Mouse (Mus musculus): Measurements from ENCODE around the gene Gatb.

Gene Gatb

DNA sequence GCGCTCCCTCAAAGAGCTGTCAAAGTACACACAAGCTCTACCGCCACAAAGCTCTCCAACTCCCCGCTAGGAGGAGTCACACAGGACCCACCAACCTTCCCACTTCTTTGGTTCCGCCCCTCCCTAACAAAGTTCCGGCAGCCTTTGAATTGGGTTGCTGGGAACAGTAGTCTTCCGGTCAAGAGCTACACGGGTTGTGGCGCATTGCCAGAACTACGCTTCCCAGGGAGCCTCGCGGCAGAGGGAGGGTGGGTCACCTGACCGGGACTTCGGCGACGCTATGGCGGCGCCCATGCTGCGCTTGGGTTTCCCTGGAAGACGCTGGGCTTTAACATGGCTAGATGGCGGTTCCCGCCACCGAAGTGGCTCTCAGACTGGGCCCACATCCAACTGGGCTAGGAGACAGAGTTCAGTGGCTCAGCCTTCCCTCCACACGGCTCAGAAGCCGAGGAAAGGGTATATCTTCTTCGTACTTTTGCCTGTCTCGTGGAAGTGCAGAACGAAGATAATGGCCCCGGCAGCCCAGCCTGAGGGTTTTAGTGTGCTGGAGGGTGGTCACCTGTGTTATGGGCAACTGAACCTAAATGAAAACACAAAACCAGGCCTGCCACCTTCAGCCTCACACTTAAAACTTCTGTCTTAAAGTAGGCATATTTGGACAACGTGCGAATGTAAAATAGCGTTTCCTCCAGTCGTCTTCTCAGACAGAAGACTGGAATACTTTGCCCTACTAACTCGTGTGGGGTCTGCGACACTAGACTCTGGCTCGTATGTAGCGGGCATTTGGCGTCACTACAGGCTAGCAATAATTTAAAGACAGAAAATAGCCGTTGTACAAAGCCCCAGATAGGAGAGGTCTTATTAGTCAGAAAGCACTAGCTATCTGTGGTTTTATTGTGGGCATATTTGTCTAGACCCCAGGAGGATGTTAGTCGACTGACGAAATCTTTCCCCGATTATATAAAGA, at the start of gene Gatb:
TSS of gene Gatb (plus strand) at position 256 of the 967 bp plus-strand sequence.
- H3K4me1 ChIP-seq (replicated peaks; ENCODE audit: low read depth, low read length), result peaks cover 9% of the 10 kb centered on the region
- H3K9me3 ChIP-seq (ENCODE audit: low read length), result no peaks in the 10 kb centered on the region
- TF ChIP-seq POU5F1 (IDR thresholded peaks at IDR 0.05; ENCODE audit: borderline replicate concordance, low read length) (no peak), CTCF (conservative IDR thresholded peaks at IDR 0.05; ENCODE audit: low read length) (peak; percentile 29; the same call in 1 of the 2 replicates)
- H3K4me3 ChIP-seq (replicated peaks; ENCODE audit: low read length), result peak within 1 kb of the TSS; percentile 93
- peaks cover 10% of the 10 kb centered on the region; the same call in 1 of the 2 replicates for H3K36me3 ChIP-seq (ENCODE audit: insufficient read depth, low read length)
- no peaks in the 10 kb centered on the region for H3K27me3 ChIP-seq (ENCODE audit: insufficient read depth, low read length)

DNA sequence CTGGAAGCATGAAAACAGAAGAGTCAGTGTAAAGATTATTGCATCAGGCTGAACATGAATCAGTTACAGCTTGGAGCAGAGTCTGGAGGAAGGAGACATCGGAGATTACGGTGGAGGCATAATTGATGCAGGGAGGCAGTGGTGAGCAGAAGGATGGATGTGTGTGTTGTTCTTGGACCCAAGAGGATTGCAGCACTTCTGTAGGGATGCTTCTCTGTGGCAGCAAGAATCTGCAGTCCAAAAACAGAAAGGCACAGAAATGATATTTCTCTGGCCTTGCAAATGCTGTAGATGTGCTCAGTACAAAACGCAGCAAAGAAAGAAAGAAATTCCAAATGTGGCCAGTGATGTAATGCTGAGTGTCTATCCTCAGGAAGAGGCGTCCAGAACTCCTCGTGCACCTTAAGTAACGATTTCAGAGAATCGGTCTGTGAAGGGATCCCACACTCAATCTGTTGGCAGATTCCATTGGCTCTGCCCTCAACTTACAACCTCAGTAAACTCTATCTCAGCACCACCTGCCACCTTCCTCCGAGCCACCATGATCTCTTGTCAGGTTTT, 43.2 kb upstream of the Gatb start:
- H3K9me3 ChIP-seq (ENCODE audit: low read length), result no peaks in the 10 kb centered on the region
- H3K4me3 ChIP-seq (replicated peaks; ENCODE audit: low read length), result no peak overlapping the region
- TF ChIP-seq NANOG (IDR thresholded peaks at IDR 0.05; ENCODE audit: borderline replicate concordance, low read length) (no peak), CTCF (conservative IDR thresholded peaks at IDR 0.05; ENCODE audit: low read length) (no peak), POU5F1 (IDR thresholded peaks at IDR 0.05; ENCODE audit: borderline replicate concordance, low read length) (no peak)
- peaks cover 6% of the 10 kb centered on the region for H3K4me1 ChIP-seq (replicated peaks; ENCODE audit: low read depth, low read length)
- no peaks in the 10 kb centered on the region; the same call in 1 of the 2 replicates for H3K27me3 ChIP-seq (ENCODE audit: insufficient read depth, low read length)
- no peaks in the 10 kb centered on the region for H3K36me3 ChIP-seq (ENCODE audit: insufficient read depth, low read length)

DNA sequence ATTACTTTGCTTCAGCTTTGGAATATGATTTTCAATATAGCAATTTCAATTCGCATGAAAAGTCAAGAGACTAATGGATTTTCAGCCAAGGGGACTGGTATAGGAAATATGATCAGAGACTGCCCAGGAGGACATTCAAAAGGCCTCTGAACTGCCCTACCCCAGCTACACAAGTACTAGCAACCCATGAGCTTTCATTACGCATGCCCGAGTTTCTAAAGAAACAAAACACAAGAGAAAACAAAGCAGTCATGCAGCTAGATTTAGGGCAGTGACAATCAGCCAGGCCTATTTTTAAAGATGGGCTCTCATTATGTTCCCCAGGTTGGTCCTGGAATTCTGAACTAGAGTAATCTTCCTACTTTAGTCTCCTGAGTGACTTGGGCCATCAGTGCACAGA, 41.5 kb upstream of the Gatb start:
- no peaks in the 10 kb centered on the region for H3K4me1 ChIP-seq (replicated peaks; ENCODE audit: low read depth, low read length)
- H3K27me3 ChIP-seq (ENCODE audit: insufficient read depth, low read length), result no peaks in the 10 kb centered on the region; the same call in 1 of the 2 replicates
- no peak for TF ChIP-seq NANOG (IDR thresholded peaks at IDR 0.05; ENCODE audit: borderline replicate concordance, low read length)
- no peak for TF ChIP-seq POU5F1 (IDR thresholded peaks at IDR 0.05; ENCODE audit: borderline replicate concordance, low read length)
- no peak for TF ChIP-seq CTCF (conservative IDR thresholded peaks at IDR 0.05; ENCODE audit: low read length)
- no peak overlapping the region for H3K4me3 ChIP-seq (replicated peaks; ENCODE audit: low read length)
- H3K9me3 ChIP-seq (ENCODE audit: low read length), result no peaks in the 10 kb centered on the region
- no peaks in the 10 kb centered on the region for H3K36me3 ChIP-seq (ENCODE audit: insufficient read depth, low read length)

DNA sequence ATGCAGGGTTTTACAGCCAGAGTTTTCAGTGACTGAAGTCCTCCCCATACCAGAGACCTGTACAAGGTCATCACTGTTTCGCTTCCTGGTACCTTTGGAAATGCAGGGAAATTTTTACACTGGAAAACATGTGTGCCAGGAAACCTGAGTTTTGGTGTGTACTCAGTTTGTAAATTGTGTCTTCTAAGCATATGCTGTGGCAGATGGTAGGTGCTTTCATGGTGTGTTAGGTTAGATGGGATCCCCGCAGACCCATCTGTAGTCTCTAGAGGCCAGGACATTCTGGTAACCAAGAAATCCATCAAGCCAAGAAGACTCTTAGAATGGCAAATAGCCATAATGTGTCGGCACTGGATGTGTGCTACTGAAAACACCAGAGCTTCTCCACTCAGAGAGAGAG, 38.9 kb upstream of the Gatb start:
- no peak for TF ChIP-seq NANOG (IDR thresholded peaks at IDR 0.05; ENCODE audit: borderline replicate concordance, low read length)
- no peak for TF ChIP-seq CTCF (conservative IDR thresholded peaks at IDR 0.05; ENCODE audit: low read length)
- no peak for TF ChIP-seq POU5F1 (IDR thresholded peaks at IDR 0.05; ENCODE audit: borderline replicate concordance, low read length)
- no peak overlapping the region for H3K4me3 ChIP-seq (replicated peaks; ENCODE audit: low read length)
- no peaks in the 10 kb centered on the region for H3K36me3 ChIP-seq (ENCODE audit: insufficient read depth, low read length)
- no peaks in the 10 kb centered on the region; the same call in 1 of the 2 replicates for H3K27me3 ChIP-seq (ENCODE audit: insufficient read depth, low read length)
- H3K4me1 ChIP-seq (replicated peaks; ENCODE audit: low read depth, low read length), result no peaks in the 10 kb centered on the region
- no peaks in the 10 kb centered on the region for H3K9me3 ChIP-seq (ENCODE audit: low read length)

DNA sequence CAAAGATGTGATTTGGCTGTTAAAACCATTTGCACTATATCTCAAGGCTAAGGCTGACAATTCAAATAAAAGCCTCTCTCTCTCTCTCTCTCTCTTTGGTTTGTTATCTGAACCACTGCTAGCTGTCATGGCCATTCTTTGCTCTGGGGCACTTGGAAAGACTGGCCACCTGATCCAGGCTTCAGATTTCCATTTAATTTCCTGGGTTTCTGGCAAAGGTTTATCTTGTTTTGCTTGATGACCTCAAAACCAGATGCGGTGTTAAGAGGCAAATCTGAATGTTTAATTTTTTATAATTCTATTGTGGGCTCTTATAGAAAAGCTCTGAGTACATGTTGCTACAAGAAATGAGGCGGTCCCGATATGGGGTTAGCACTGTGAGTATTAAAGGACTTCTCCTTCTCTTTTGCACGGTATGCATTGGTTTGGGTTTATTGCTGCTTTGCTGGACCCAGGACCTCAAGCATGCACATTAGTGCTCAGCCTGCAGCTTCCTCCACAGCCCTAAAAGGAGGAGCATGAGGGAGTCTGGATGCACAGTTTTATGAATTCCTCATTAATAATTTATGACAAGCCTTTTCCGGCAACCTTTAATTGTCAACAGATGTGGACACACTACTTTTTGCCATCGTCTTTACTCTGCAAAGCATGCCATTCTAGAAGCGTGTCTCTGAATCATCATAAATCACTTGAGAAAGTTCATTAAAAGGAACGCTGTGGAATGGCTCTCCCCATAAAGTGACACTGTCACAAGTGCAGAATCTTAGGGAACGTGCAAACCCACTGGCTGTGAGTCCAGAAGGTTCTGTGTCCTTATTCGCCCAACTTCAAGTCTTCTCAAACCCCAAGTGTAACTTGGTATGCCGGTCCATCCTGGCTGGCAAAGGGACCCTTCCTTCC, 38.0 kb upstream of the Gatb start:
- Histone ChIP-seq H3K9me3 (ENCODE audit: low read length) (no peaks in the 10 kb centered on the region), H3K4me1 (replicated peaks; ENCODE audit: low read depth, low read length) (no peaks in the 10 kb centered on the region), H3K4me3 (replicated peaks; ENCODE audit: low read length) (no peak overlapping the region), H3K36me3 (ENCODE audit: insufficient read depth, low read length) (no peaks in the 10 kb centered on the region), H3K27me3 (ENCODE audit: insufficient read depth, low read length) (no peaks in the 10 kb centered on the region; the same call in 1 of the 2 replicates)
- TF ChIP-seq CTCF (conservative IDR thresholded peaks at IDR 0.05; ENCODE audit: low read length), result no peak
- TF ChIP-seq NANOG (IDR thresholded peaks at IDR 0.05; ENCODE audit: borderline replicate concordance, low read length), result no peak
- TF ChIP-seq POU5F1 (IDR thresholded peaks at IDR 0.05; ENCODE audit: borderline replicate concordance, low read length), result no peak

DNA sequence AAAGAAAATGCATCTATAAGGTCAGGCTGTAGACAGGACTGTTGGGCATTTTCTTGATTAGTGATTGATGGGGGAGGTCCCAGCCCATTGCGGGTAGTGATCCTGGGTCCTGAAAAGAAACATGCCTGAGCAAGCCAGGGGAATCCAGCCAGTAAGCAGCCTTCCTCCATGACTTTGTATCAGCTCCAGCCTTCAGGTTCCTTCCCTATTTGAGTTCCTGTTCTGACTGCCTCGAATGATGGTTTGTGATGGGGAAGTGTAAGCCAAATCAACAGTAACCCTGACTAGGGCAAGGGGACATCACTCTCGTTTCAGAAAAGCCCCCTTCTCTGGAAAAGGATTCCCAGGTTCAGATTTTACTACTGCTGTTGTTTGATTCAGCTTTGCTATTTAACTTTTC, 31.2 kb upstream of the Gatb start:
- no peaks in the 10 kb centered on the region for H3K36me3 ChIP-seq (ENCODE audit: insufficient read depth, low read length)
- no peak for TF ChIP-seq CTCF (conservative IDR thresholded peaks at IDR 0.05; ENCODE audit: low read length)
- no peak for TF ChIP-seq POU5F1 (IDR thresholded peaks at IDR 0.05; ENCODE audit: borderline replicate concordance, low read length)
- no peak for TF ChIP-seq NANOG (IDR thresholded peaks at IDR 0.05; ENCODE audit: borderline replicate concordance, low read length)
- no peaks in the 10 kb centered on the region for H3K4me1 ChIP-seq (replicated peaks; ENCODE audit: low read depth, low read length)
- peaks cover 3% of the 10 kb centered on the region; the same call in 1 of the 2 replicates for H3K9me3 ChIP-seq (ENCODE audit: low read length)
- H3K27me3 ChIP-seq (ENCODE audit: insufficient read depth, low read length), result no peaks in the 10 kb centered on the region
- H3K4me3 ChIP-seq (replicated peaks; ENCODE audit: low read length), result no peak overlapping the region

DNA sequence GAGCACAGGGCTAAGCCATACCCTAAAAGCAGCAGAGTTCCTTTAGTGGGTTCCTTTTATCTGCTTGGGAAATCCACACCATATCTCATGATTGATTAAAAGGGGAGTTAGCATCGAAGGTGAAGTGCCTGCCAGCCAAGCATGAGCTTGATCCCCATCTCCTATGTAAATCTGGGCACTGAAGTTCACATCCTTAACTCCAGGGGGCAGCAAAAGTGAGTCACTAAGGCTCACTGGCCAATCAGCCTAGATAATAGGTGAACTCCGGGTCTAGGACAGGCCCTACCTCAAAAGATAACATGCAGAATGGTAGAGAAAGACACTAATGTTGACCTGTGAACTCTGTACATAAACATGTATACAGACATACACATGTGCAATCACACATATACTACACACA, 30.3 kb upstream of the Gatb start:
- no peak overlapping the region for H3K4me3 ChIP-seq (replicated peaks; ENCODE audit: low read length)
- H3K27me3 ChIP-seq (ENCODE audit: insufficient read depth, low read length), result no peaks in the 10 kb centered on the region
- no peak for TF ChIP-seq NANOG (IDR thresholded peaks at IDR 0.05; ENCODE audit: borderline replicate concordance, low read length)
- peak; percentile 45 for TF ChIP-seq CTCF (conservative IDR thresholded peaks at IDR 0.05; ENCODE audit: low read length)
- TF ChIP-seq POU5F1 (IDR thresholded peaks at IDR 0.05; ENCODE audit: borderline replicate concordance, low read length), result no peak
- peaks cover 3% of the 10 kb centered on the region; the same call in 1 of the 2 replicates for H3K9me3 ChIP-seq (ENCODE audit: low read length)
- H3K36me3 ChIP-seq (ENCODE audit: insufficient read depth, low read length), result no peaks in the 10 kb centered on the region
- H3K4me1 ChIP-seq (replicated peaks; ENCODE audit: low read depth, low read length), result no peaks in the 10 kb centered on the region

DNA sequence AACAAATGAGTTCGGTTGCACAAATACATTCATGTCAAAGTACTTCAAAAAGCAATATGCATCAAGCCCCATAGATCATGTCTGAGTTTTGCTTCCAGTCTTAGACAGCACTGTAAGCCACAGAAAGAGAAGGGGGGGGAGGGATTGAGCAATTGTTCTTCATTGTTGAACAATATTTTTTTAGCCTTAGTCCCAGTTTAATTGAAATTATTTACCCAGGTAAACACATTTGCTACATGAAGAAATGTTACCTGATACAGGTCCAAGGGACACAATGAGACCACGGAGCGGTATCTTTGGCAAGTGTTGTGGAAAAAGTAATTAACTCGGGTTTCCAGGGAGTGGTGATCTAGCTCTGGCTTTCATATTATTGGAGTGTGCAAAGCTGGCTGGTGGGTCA, 23.6 kb upstream of the Gatb start:
- Histone ChIP-seq H3K9me3 (ENCODE audit: low read length) (peaks cover 3% of the 10 kb centered on the region; the same call in 1 of the 2 replicates), H3K27me3 (ENCODE audit: insufficient read depth, low read length) (no peaks in the 10 kb centered on the region), H3K36me3 (ENCODE audit: insufficient read depth, low read length) (no peaks in the 10 kb centered on the region), H3K4me1 (replicated peaks; ENCODE audit: low read depth, low read length) (no peaks in the 10 kb centered on the region), H3K4me3 (replicated peaks; ENCODE audit: low read length) (no peak overlapping the region)
- no peak for TF ChIP-seq NANOG (IDR thresholded peaks at IDR 0.05; ENCODE audit: borderline replicate concordance, low read length)
- no peak for TF ChIP-seq CTCF (conservative IDR thresholded peaks at IDR 0.05; ENCODE audit: low read length)
- TF ChIP-seq POU5F1 (IDR thresholded peaks at IDR 0.05; ENCODE audit: borderline replicate concordance, low read length), result no peak
